Mouse (Mus musculus) neural tube, embryonic 15.5 days (tissue): ENCODE results near the gene Ctrl. TPM values are rescaled to one million over a fixed set of nuclear protein-coding genes. Genes with fewer than 3 reads are reported as not detected.

Experiments
- ATAC-seq: fragments of 200-750 bp; cut with Nextera tagmentation; 2 replicates; pipeline ENCODE4 v1.8.0; 2017; ENCODE audit warnings: mild to moderate bottlenecking, moderate TSS enrichment, moderate library complexity; ENCODE audit not compliant: low FRiP score
- H3K27ac ChIP-seq: fragments of 300-500 bp; sonication (generic); replicated peaks from 2 replicates; pipeline ENCODE4 v1.5.1; 2015; ENCODE audit warnings: mild to moderate bottlenecking, inconsistent platforms
- H3K27me3 ChIP-seq: fragments of 300-500 bp; sonication (generic); replicated peaks from 2 replicates; pipeline ENCODE4 v1.6.1; 2015; ENCODE audit warnings: inconsistent platforms
- H3K36me3 ChIP-seq: fragments of 300-500 bp; sonication (generic); 2 replicates; pipeline ENCODE4 v1.6.1; 2015; ENCODE audit warnings: inconsistent platforms
- H3K4me1 ChIP-seq: fragments of 300-500 bp; sonication (generic); 2 replicates; pipeline ENCODE4 v1.6.1; 2015; ENCODE audit warnings: inconsistent platforms
- H3K4me2 ChIP-seq: fragments of 300-500 bp; sonication (generic); 2 replicates; pipeline ENCODE4 v1.6.1; 2015; ENCODE audit warnings: inconsistent platforms, mild to moderate bottlenecking, moderate library complexity
- H3K4me3 ChIP-seq: fragments of 300-500 bp; sonication (generic); replicated peaks from 2 replicates; pipeline ENCODE4 v1.5.1; 2015; ENCODE audit warnings: mild to moderate bottlenecking, inconsistent platforms
- H3K9ac ChIP-seq: fragments of 300-500 bp; sonication (generic); replicated peaks from 2 replicates; pipeline ENCODE4 v1.6.1; 2015; ENCODE audit warnings: mild to moderate bottlenecking, inconsistent platforms
- H3K9me3 ChIP-seq: fragments of 300-500 bp; sonication (generic); replicated peaks from 2 replicates; pipeline ENCODE4 v1.6.1; 2016; ENCODE audit warnings: inconsistent platforms
- WGBS: fragments of 180-500 bp; shearing (Covaris S2); methylation state at CpG from one replicate; pipeline ENCODE4 v1.1.7; 2015; ENCODE audit warnings: mixed read lengths; 5-methylcytosine and 5-hydroxymethylcytosine counted together
- polyA plus RNA-seq: library from polyadenylated mRNA; unstranded; fragments of >200 nt; fragmentation: Nextera tagmentation; extraction: Ambion mirVana; gene quantifications from 2 replicates; pipeline ENCODE4 v1.2.1, GENCODE M21; 2015

Gene Ctrl
- polyA plus RNA-seq, 1 experiment from 2014 or later: 3.5 TPM

- no peak overlapping the region for H3K9ac ChIP-seq
- no peak overlapping the region for H3K4me2 ChIP-seq
- ATAC-seq: no peak
- H3K4me1 ChIP-seq: peaks cover 20% of the 10 kb centered on the region
- H3K36me3 ChIP-seq: no peaks in the 10 kb centered on the region
- peaks cover 22% of the 10 kb centered on the region for H3K27me3 ChIP-seq
- 89% methylated on average over 10 of the region's 10 CpGs for WGBS
- H3K4me3 ChIP-seq: no peak overlapping the region
- H3K9me3 ChIP-seq: no peaks in the 10 kb centered on the region
- H3K27ac ChIP-seq: no peak overlapping the region
These were observed 27.9 kb upstream of the Ctrl start for GRCm38 (mm10) chr8:105961536-105961935.

GRCm38 (mm10) chr8:105961101-105961500, 27.4 kb upstream of the Ctrl start:
- Histone ChIP-seq H3K9ac (no peak overlapping the region), H3K4me3 (no peak overlapping the region), H3K27ac (no peak overlapping the region), H3K27me3 (peaks cover 19% of the 10 kb centered on the region), H3K36me3 (no peaks in the 10 kb centered on the region), H3K4me2 (no peak overlapping the region), H3K9me3 (no peaks in the 10 kb centered on the region), H3K4me1 (peaks cover 20% of the 10 kb centered on the region)
- WGBS: 83% methylated on average over 14 of the region's 14 CpGs
- ATAC-seq: no peak

- no peak overlapping the region for H3K9ac ChIP-seq
These were observed 25.7 kb upstream of the Ctrl start for GRCm38 (mm10) chr8:105959350-105959749.

GRCm38 (mm10) chr8:105957813-105958212, 24.2 kb upstream of the Ctrl start:
- Histone ChIP-seq H3K9me3 (no peaks in the 10 kb centered on the region), H3K4me3 (no peak overlapping the region), H3K9ac (no peak overlapping the region), H3K4me2 (no peak overlapping the region), H3K27ac (no peak overlapping the region), H3K4me1 (0 out of 2 replicates have a peak, but pooled peaks cover 3% of the 10 kb centered on the region), H3K36me3 (no peaks in the 10 kb centered on the region), H3K27me3 (no peaks in the 10 kb centered on the region)
- ATAC-seq: no peak
- WGBS: 78% methylated on average over 3 of the region's 4 CpGs

More at GRCm38 (mm10) chr8:105959350-105959749, 25.7 kb upstream of the Ctrl start:
- Histone ChIP-seq H3K9me3 (no peaks in the 10 kb centered on the region), H3K27ac (no peak overlapping the region), H3K4me2 (no peak overlapping the region), H3K27me3 (peaks cover 1% of the 10 kb centered on the region), H3K4me3 (no peak overlapping the region), H3K4me1 (0 out of 2 replicates have a peak, but pooled peaks cover 3% of the 10 kb centered on the region), H3K36me3 (no peaks in the 10 kb centered on the region)
- ATAC-seq: no peak
- 85% methylated on average over 7 of the region's 7 CpGs for WGBS

- Histone ChIP-seq H3K9me3 (no peaks in the 10 kb centered on the region), H3K36me3 (no peaks in the 10 kb centered on the region), H3K27ac (no peak overlapping the region), H3K4me1 (0 out of 2 replicates have a peak, but pooled peaks cover 4% of the 10 kb centered on the region), H3K4me3 (no peak overlapping the region), H3K27me3 (no peaks in the 10 kb centered on the region), H3K4me2 (no peak overlapping the region), H3K9ac (no peak overlapping the region)
- ATAC-seq: no peak
- WGBS: 92% methylated on average over 4 of the region's 4 CpGs
These were observed 22.9 kb upstream of the Ctrl start for GRCm38 (mm10) chr8:105956556-105956955.

GRCm38 (mm10) chr8:105951057-105951659, 17.5 kb upstream of the Ctrl start:
- H3K36me3 ChIP-seq: no peaks in the 10 kb centered on the region
- H3K9me3 ChIP-seq: no peaks in the 10 kb centered on the region
- no peak overlapping the region for H3K4me2 ChIP-seq
- peak; percentile 84 for ATAC-seq
- H3K27ac ChIP-seq: peak overlapping the region; percentile 80
- 68% methylated on average over 7 of the region's 7 CpGs for WGBS
- H3K27me3 ChIP-seq: no peaks in the 10 kb centered on the region
- no peak overlapping the region for H3K9ac ChIP-seq
- no peak overlapping the region for H3K4me3 ChIP-seq
- peaks cover 14% of the 10 kb centered on the region for H3K4me1 ChIP-seq

- Histone ChIP-seq H3K27me3 (no peaks in the 10 kb centered on the region), H3K4me3 (no peak overlapping the region), H3K27ac (peak overlapping the region; percentile 52), H3K4me2 (no peak overlapping the region), H3K4me1 (peaks cover 14% of the 10 kb centered on the region), H3K36me3 (no peaks in the 10 kb centered on the region), H3K9me3 (no peaks in the 10 kb centered on the region), H3K9ac (no peak overlapping the region)
- WGBS: 66% methylated on average over 10 of the region's 10 CpGs
- peak; percentile 31; the same call in 1 of the 2 replicates for ATAC-seq
These were observed 15.7 kb upstream of the Ctrl start for GRCm38 (mm10) chr8:105949350-105949749.

- H3K27me3 ChIP-seq: no peaks in the 10 kb centered on the region
- H3K4me2 ChIP-seq: no peak within 1 kb of the TSS
- peak; percentile 64; the same call in 1 of the 2 replicates for ATAC-seq
- no peak within 1 kb of the TSS for H3K4me3 ChIP-seq
- no peaks in the 10 kb centered on the region for H3K36me3 ChIP-seq
- H3K27ac ChIP-seq: 0 out of 2 replicates have a peak within 1 kb of the TSS, but pooled peaks have one; percentile 23
- 67% methylated on average over 7 of the region's 8 CpGs for WGBS
- no peak within 1 kb of the TSS for H3K9ac ChIP-seq
- peaks cover 4% of the 10 kb centered on the region; the same call in 1 of the 2 replicates for H3K4me1 ChIP-seq
- no peaks in the 10 kb centered on the region for H3K9me3 ChIP-seq
These were observed 9.7 kb upstream of the Ctrl start, which contains the start of gene Lcat for GRCm38 (mm10) chr8:105943321-105943739. Gene Lcat, minus strand, starts transcription at chr8:105943382.

- Histone ChIP-seq H3K27me3 (no peaks in the 10 kb centered on the region), H3K9ac (no peak overlapping the region), H3K27ac (no peak overlapping the region), H3K4me1 (peaks cover 11% of the 10 kb centered on the region; the same call in 1 of the 2 replicates), H3K4me2 (no peak overlapping the region), H3K36me3 (no peaks in the 10 kb centered on the region), H3K9me3 (no peaks in the 10 kb centered on the region), H3K4me3 (no peak overlapping the region)
- ATAC-seq: no peak
- WGBS: 91% methylated on average over 5 of the region's 5 CpGs
These were observed 8.9 kb upstream of the Ctrl start for GRCm38 (mm10) chr8:105942542-105942941.

- Histone ChIP-seq H3K4me3 (no peak overlapping the region), H3K27me3 (no peaks in the 10 kb centered on the region), H3K36me3 (no peaks in the 10 kb centered on the region), H3K4me1 (peaks cover 11% of the 10 kb centered on the region; the same call in 1 of the 2 replicates), H3K9me3 (no peaks in the 10 kb centered on the region), H3K27ac (no peak overlapping the region), H3K9ac (no peak overlapping the region), H3K4me2 (no peak overlapping the region)
- ATAC-seq: no peak
- 91% methylated on average over 11 of the region's 11 CpGs for WGBS
These were observed 8.4 kb upstream of the Ctrl start for GRCm38 (mm10) chr8:105942026-105942425.

GRCm38 (mm10) chr8:105938306-105938669, 4.6 kb upstream of the Ctrl start, which contains the start of gene Psmb10:
Gene Psmb10, minus strand, starts transcription at chr8:105938444.
- H3K4me1 ChIP-seq: peaks cover 26% of the 10 kb centered on the region
- WGBS: 37% methylated on average over 4 of the region's 4 CpGs
- no peak for ATAC-seq
- peak within 1 kb of the TSS; percentile 77 for H3K4me3 ChIP-seq
- peak within 1 kb of the TSS; percentile 82 for H3K9ac ChIP-seq
- H3K27me3 ChIP-seq: no peaks in the 10 kb centered on the region
- peak within 1 kb of the TSS; percentile 94 for H3K4me2 ChIP-seq
- H3K27ac ChIP-seq: peak within 1 kb of the TSS; percentile 94
- no peaks in the 10 kb centered on the region for H3K36me3 ChIP-seq
- no peaks in the 10 kb centered on the region for H3K9me3 ChIP-seq
